Mouse (Mus musculus) cerebellum, adult 8-10 months (tissue): ENCODE results near the gene Pla2g15.

ENCODE experiments used
- DNase-seq: peaks from one replicate; pipeline ENCODE4 v3.0.0; 2022

The Pla2g15 gene

GRCm38 (mm10) chr8:106149801-106150652, at the start of gene Pla2g15:
Gene Pla2g15, plus strand, starts transcription at chr8:106150399.
- peak; percentile 87 for DNase-seq

DNA sequence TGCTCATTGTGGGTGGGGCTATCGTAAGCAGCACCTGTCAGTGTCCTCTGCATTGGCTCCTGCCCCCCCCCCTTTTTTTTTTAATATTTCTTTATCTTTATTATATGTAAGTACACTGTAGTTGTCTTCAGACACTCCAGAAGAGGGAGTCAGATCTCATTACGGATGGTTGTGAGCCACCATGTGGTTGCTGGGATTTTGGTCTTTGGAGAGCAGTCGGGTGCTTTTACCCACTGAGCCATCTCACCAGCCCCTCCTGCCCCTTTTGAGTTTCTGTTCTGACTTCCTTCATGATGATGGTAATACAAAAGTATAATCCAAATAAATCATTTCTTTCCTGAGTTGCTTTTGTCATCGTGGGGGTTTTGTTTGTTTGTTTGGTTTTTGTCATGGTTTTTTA, 47.9 kb upstream of the Pla2g15 start:
- DNase-seq = no peak

- no peak for DNase-seq
These were observed 46.3 kb upstream of the Pla2g15 start for GRCm38 (mm10) chr8:106103888-106104287.

DNA sequence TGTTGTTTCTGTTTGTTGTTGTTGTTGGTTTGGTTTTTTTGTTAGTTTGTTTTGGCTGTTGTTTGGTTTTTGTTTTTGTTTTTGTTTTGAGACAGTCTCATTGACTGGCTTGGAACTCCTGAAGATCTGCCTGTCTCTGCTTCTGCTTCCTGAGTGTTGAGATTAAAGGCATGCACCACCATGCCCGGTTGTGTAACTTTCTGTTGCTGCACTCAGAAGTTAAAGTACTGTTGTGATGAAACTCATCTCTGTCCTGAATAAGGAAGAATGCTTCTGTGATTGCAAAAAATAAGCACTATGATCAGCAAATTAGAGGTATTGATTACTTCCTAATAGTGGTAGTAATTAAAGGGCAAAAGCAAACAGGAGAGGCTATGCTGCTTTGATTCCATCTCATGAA, 44.0 kb upstream of the Pla2g15 start:
- no peak for DNase-seq

DNA sequence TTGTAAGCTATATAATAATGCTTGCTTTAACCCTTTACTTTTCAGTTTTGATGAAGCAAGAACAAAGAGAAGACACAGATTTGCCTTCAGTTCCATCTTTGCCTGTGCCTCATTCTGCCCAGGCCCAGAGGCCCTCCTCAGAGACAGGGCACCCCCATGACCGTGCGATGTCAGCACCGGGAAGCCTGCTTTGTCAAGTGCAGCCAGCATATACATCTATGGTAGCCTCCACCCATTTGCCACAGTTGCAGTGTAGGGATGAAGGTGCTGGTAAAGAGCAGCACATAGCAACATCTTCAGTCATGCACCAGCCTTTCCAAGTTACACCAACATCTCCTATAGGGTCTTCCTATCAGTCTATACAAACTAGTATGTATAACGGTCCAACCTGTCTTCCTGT, 42.1 kb upstream of the Pla2g15 start:
- DNase-seq = no peak

- DNase-seq = no peak
These were observed 41.5 kb upstream of the Pla2g15 start for GRCm38 (mm10) chr8:106108729-106109128.

DNA sequence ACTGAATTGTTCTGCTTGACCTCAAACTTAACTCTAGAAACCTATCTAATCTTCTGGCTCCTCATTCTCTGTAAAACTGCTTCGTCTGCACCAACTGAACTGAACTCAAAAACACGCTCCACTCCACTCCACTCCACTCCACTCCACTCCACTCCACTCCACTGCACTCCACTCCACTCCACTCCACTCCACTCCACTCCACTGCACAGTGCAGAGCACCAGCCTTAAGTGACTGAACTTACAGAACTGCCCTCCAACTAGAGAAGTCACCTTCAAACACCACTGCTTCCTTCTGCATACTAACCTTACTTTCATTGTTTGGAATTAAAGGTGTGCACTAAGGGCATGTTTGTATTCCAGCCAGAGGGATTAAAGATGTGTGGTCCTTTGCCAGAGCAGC, 38.2 kb upstream of the Pla2g15 start:
- DNase-seq = no peak

GRCm38 (mm10) chr8:106112514-106112913, 37.7 kb upstream of the Pla2g15 start:
- DNase-seq = no peak

DNA sequence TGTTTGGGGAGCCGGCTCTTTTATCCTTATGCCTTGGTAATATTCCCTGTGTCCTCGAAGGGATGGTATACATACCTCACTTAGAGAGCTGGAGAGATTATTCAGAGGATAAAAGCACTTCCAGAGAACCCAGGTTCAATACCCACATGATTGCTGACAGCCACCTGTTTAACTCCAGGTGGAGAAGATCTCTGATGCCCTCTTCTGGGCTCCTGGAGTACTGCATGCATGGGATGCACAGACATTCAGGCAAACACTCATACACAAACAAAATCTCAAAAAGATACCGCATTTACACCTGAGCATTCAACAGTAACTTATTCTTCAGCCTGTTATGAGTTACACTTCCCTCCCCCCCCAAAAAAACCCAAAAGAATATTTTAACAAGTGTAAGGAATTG, 34.3 kb upstream of the Pla2g15 start:
- no peak for DNase-seq

- no peak for DNase-seq
These were observed 26.8 kb upstream of the Pla2g15 start for GRCm38 (mm10) chr8:106123443-106123842.

DNA sequence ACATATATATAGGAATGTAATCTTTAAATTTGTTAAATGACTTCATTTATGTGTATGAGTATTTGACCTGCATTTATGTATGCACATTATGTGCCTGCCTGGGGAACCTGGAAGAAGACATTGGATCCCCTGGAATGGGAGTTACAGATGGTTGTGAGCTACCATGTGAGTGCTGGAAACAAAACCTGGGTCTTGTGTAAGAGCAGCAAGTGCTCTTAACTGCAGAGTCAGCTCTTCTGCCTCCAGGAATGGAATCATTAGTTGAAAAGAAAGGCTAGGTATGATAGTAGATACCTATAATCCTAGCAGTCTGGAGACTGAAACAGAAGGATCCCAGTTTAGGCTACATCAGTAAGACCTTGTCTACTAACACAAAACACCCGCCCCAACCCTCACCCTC, 24.1 kb upstream of the Pla2g15 start:
- no peak for DNase-seq

DNA sequence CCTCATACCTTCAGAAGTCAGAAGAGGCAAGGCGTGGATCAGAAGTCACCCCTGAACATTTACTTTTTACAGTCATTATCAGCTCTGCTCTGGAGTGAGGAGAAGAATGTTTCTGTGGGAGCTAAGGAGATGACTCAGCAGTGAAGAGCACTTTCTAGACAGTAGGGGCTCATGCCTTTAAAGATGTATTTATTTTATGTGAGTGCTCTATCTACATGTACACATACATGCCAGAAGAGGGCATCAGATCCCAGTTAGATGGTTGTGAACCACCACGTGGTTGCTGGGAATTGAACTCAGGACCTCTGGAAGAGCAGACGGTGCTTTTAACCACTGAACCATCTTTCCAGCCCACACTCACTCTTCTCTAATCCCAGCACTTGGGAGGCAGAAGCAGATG, 23.1 kb upstream of the Pla2g15 start:
- DNase-seq = no peak

GRCm38 (mm10) chr8:106127882-106128410, 22.3 kb upstream of the Pla2g15 start:
- DNase-seq = no peak

GRCm38 (mm10) chr8:106129232-106129930, 20.8 kb upstream of the Pla2g15 start:
- no peak for DNase-seq

DNA sequence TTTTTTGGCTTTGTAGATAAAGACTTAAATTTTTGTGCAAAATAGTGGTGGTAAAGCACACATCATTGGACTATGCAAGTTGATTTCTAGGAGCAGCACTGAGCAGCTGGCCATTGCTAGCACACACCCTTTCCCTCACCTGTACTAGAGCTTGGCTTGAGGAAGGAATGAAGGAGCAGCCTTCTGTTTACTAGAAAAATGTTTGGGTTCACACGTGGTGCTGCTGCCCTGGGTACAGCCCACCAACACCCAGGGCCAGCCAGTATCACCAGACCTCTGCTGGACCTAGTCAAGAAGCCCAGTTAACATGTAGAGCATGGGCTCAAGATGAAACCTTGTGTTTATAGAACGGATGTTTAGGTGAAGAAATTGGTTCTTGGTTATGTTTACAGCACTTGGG, 20.2 kb upstream of the Pla2g15 start:
- no peak for DNase-seq

DNA sequence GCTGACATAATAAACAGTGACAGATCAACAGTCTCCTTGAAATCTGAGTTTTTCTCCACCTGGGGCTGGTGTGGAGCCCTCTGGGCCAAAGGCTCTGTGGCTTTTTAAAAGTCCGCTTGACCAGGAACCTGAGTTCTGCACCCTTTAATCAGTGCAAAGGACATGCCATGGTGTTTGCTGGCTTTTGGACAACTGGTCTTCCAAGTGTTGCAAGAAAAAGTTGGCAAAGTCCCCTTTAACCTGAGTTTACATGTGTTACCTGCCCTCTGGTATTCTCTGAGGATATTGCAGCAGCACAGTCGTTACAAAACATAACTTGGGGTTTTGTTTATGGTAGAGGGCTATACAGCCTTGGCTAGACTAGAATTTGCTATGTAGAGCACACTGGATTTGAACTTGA, 19.7 kb upstream of the Pla2g15 start:
- no peak for DNase-seq

GRCm38 (mm10) chr8:106131021-106131420, 19.2 kb upstream of the Pla2g15 start:
- DNase-seq = no peak

DNA sequence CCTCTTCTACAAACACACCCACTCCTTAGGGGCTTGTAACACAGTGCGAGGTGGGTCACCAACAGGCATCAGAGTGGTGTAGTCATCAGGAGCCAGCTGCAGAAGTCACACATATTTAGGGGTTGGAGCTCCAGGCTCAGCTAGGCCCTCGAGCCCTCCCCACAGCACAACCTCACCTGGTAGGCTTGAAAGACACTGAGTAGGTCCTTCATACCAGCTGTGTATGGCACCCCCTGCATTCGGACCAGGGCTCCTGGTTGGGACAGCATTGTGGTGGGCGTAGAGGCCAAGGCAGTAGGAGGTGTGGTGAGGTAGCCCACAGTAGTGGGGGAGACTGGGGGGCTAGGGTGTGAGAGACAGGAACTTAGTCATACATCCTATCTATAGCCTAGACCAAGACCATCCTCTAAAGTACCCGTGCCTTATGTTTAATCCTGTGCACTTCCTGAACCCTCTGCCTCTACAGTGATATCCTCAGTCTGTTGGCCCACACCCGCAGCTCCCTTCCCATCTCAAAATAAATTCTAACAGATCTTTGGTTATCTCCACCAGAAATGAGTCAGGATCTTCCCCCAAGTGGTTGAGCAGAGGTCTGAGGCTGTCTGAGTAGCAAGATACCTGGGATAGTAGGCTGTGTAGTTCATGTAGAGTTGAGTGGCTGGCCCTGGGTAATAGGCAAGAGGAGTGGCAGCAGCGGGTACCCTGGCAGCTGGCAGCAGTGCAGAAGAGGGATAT, 18.5 kb upstream of the Pla2g15 start:
- no peak for DNase-seq

GRCm38 (mm10) chr8:106132356-106132755, 17.8 kb upstream of the Pla2g15 start:
- DNase-seq = no peak

DNA sequence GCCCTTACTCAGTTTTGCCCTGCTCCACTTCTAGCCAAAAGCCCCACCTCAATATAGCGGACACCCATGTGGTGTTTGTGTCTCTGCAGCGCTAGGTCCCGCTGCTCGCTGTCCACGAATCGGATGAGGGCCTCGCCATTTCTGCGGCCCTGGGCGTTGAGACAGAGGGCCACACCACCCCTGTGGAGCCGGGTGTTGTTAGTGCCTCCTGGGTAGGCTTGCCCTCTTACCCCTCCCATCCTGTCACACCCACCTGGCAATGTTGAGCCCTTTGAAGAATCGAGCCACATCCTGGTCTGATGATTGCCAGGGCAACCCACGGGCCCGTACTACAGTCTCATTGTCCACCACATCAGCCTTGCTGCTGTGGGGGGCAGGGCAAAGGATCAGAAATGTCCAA, 16.7 kb upstream of the Pla2g15 start:
- no peak for DNase-seq

DNA sequence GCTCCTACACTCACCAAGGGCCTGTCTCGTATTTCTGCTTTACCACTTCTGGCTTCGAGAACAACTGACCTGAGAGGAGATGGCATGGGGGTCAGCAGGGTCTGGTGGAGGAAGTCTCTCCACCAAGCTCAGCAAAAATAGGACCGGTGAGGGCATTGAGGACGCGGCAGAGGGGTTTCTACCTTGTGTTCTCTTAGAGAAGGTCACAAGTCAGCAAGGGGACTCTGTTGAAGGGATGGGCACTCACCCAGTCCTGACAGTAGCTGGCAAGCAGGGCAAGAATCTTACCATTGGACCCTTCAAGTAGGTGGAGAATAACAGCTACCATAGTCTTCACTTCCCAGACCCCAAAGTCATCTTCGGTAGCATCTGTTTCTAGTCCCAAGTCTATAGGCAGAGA, 16.3 kb upstream of the Pla2g15 start:
- DNase-seq = no peak

DNA sequence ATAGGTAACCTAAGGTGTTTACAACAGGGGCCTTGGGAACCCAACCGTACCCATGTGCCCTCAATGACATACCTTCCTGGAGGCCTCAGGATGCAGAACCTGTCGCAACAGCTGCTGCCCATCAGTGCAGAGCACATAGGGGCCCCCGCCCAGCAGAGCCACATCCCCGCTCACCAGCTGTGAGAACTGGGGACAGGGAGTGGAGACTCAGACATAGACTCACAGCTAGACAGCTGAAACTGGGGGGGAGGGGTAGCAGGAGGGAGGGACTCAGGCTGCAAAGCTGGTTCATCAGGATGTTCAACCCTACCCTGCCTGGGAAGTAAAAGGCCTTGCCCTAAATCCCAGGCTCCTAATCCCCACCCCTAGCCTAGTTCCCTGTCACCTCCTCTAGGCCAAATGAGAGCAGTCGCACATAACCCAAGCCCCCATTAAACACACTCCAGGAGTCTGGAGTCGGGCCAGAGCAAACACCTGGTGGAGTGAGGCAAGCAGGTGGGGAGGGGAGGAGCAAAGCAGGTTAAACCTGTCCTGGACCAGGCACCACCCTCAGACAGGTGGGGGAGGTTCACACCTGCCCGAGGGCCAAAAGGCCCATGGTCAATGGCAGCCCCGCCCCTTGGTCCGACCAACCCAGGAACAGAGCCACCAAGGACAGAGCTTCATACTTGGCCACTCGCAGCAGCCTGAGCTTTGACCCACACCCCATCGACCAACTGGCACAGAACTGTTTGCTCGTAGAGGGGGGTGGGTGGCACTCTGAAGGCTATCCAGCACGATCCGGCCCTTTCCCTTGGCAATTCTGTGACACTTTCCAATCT, 15.2 kb upstream of the Pla2g15 start:
- DNase-seq = no peak

DNA sequence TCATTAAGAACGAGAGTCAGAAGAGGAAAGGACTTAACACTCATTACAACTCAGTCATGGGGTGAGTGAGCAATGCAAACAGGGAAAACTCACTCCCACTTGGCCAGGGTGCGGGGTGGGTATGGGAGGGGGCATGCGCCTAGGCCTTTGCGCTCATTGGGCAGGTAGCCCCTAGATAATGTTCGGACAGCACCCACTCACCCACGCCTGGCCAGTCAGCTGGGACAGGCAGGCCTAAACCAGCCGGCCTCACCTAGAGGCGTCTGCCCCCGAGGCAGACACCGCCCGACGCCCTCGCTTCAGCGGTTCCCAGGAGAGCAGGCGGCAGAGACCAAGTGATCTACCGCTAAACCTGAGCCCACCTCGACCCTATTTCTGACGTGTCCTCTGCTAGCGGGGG, 14.5 kb upstream of the Pla2g15 start:
- DNase-seq = no peak
